ENCODE assay signal across 9 mouse cellular contexts in the genomic region with DNA sequence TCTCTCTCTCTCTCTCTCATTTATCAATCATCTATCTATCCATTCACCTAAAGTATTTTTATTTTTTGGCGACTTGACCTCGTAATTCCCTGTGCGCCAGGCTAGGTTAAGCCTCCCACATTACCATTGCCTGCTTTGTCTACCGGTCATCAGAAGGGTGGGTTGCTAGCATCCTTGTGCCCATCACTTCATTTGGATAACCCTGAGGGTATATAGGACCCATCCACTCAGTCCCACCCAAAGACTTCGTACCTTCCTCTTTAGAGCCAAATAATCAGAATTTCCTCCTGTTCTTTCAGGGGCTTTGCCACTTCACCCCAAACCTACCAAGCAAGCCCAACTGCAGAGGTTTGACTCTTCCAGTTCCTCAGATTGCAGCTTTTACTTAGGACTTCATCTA. TPM values are rescaled to one million over a fixed set of nuclear protein-coding genes. Genes with fewer than 3 reads are reported as not detected.
A peak's percentile ranks its signal among the peaks of the same experiment; 100 is the strongest.
DNase-seq lines count a peak whose midpoint lies in the region; ATAC-seq lines count a peak whose summit lies in the region.
"Had no signal": no experiment of that assay in that cellular context is flagged by ENCODE, and none has a peak within 500 bp of the region (broad histone marks: within the 10 kb centered on the region; RNA-seq: fewer than 3 reads in every experiment).

No protein-coding gene starts in this region.

- peak; percentile 12 for DNase-seq in CD4-positive, CD25-positive, alpha-beta regulatory T cell, adult 2 months (ENCODE audit: low read depth, low spot score)
- DNase-seq in thymus, postnatal 4 days: peak; percentile 12
- DNase-seq in thymus, adult 18-20 months: no peak
- DNase-seq in limb, embryonic 11.5 days (ENCODE audit: low spot score): peak; percentile 25
- peak; percentile 27 for DNase-seq in retina, postnatal 1 day
- DNase-seq in layer of hippocampus, adult 9-10 months (ENCODE audit: low spot score): no peak
- no peak for DNase-seq in adrenal gland, postnatal 36 days

- H3K27me3 ChIP-seq in limb, embryonic 11.5 days (ENCODE audit: control insufficient read depth, insufficient read depth, low read length): no peaks in the 10 kb centered on the region

- peak overlapping the region; percentile 9; the same call in 1 of the 2 replicates for H3K9ac ChIP-seq in limb, embryonic 11.5 days (ENCODE audit: low read length)

- WGBS in limb, embryonic 11.5 days: 18% methylated on average over 5 of the region's 5 CpGs

- H3K4me3 ChIP-seq in limb, embryonic 11.5 days (ENCODE audit: low read depth, low read length): peak overlapping the region; percentile 86

- no peaks in the 10 kb centered on the region for H3K9me3 ChIP-seq in limb, embryonic 11.5 days (ENCODE audit: control insufficient read depth, low read length)

- peaks cover 5% of the 10 kb centered on the region; the same call in 1 of the 2 replicates for H3K36me3 ChIP-seq in limb, embryonic 11.5 days (ENCODE audit: control insufficient read depth, insufficient read depth, low read length)

- peak overlapping the region; percentile 60 for H3K4me2 ChIP-seq in limb, embryonic 11.5 days (ENCODE audit: low read depth, severe bottlenecking)

- H3K4me1 ChIP-seq in limb, embryonic 11.5 days (ENCODE audit: control insufficient read depth, insufficient read depth, low read length): no peaks in the 10 kb centered on the region

- no peak overlapping the region for H3K27ac ChIP-seq in limb, embryonic 11.5 days (replicated peaks; ENCODE audit: low read depth, low read length)

- ATAC-seq in CD4-positive, CD25-positive, alpha-beta regulatory T cell, adult 4 months: no peak
- ATAC-seq in limb, embryonic 11.5 days (ENCODE audit: insufficient number of reproducible peaks, low FRiP score, low TSS enrichment, low read depth): no peak

RNA-seq across cellular contexts. Expression of gene Tex30, which starts 0.7 kb away (rescaled TPM):
- 10 to 100 TPM; 33.2 to 44.8 TPM for polyA plus RNA-seq in CD4-positive, CD25-positive, alpha-beta regulatory T cell, adult 4 months (2017; shearing (Covaris generic))
- 91.1 and 101 TPM in 2 replicates for polyA plus RNA-seq in limb, embryonic 11.5 days (2014; fragmentation: Nextera tagmentation; extraction: Ambion mirVana)
- total RNA-seq in adrenal gland, postnatal 36 days (2021): 10 to 100 TPM; 10.4 to 14.9 TPM

RNA-seq across cellular contexts. Expression of gene Kdelc1, which starts 15.7 kb away (rescaled TPM):
- 10 to 100 TPM; 17.1 to 18.0 TPM for polyA plus RNA-seq in CD4-positive, CD25-positive, alpha-beta regulatory T cell, adult 4 months (2017; shearing (Covaris generic))
- 84.1 and 84.2 TPM in 2 replicates for polyA plus RNA-seq in limb, embryonic 11.5 days (2014; fragmentation: Nextera tagmentation; extraction: Ambion mirVana)
- total RNA-seq in adrenal gland, postnatal 36 days (2021): 10 to 100 TPM; 16.3 to 20.8 TPM

RNA-seq across cellular contexts. Expression of gene Bivm, which starts 15.8 kb away (rescaled TPM):
- 10 to 100 TPM; 10.0 to 10.8 TPM for polyA plus RNA-seq in CD4-positive, CD25-positive, alpha-beta regulatory T cell, adult 4 months (2017; shearing (Covaris generic))
- 28.6 and 29.5 TPM in 2 replicates for polyA plus RNA-seq in limb, embryonic 11.5 days (2014; fragmentation: Nextera tagmentation; extraction: Ambion mirVana)
- total RNA-seq in adrenal gland, postnatal 36 days (2021): 10 to 100 TPM; 17.2 to 21.4 TPM

RNA-seq across cellular contexts. Expression of gene Gm8251, which starts 41.2 kb away (rescaled TPM):
- polyA plus RNA-seq in CD4-positive, CD25-positive, alpha-beta regulatory T cell, adult 4 months (2017; shearing (Covaris generic)): under 1 TPM; 0.10 to 0.16 TPM
- polyA plus RNA-seq in limb, embryonic 11.5 days (2014; fragmentation: Nextera tagmentation; extraction: Ambion mirVana): 0.14 and 0.20 TPM in 2 replicates
- under 1 TPM; 0.03 TPM for total RNA-seq in adrenal gland, postnatal 36 days (2021)
- polyA plus RNA-seq: large intestine, adult 2 months had no signal

RNA-seq across cellular contexts. Expression of gene Ercc5, which starts 44.6 kb away (rescaled TPM):
- polyA plus RNA-seq in CD4-positive, CD25-positive, alpha-beta regulatory T cell, adult 4 months (2017; shearing (Covaris generic)): 10 to 100 TPM; 15.0 to 18.4 TPM
- 26.0 and 29.5 TPM in 2 replicates for polyA plus RNA-seq in limb, embryonic 11.5 days (2014; fragmentation: Nextera tagmentation; extraction: Ambion mirVana)
- 10 to 100 TPM; 17.8 to 18.9 TPM for total RNA-seq in adrenal gland, postnatal 36 days (2021)

Comparison
In these comparisons a context has a peak if more than half of its experiments do, and no peak if none do; other contexts are left out.
1. DNase-seq: peak in CD4-positive, CD25-positive, alpha-beta regulatory T cell, adult 2 months (single experiment), thymus, postnatal 4 days (single experiment), limb, embryonic 11.5 days (single experiment) and retina, postnatal 1 day (single experiment); none in thymus, adult 18-20 months (0 of 2), layer of hippocampus, adult 9-10 months (single experiment) and adrenal gland, postnatal 36 days (0 of 2).